Mouse (Mus musculus) lung, postnatal 10 days (tissue): ENCODE data around the gene Fzd7.
"Not testable (repeated sequence)": the region's sequence is repeated elsewhere in the genome, so short reads cannot be mapped to it uniquely, and the experiment has no call there.

Source experiments
- DNase-seq: peaks from one replicate; pipeline ENCODE4 v3.0.0; 2021

Fzd7 gene

DNA sequence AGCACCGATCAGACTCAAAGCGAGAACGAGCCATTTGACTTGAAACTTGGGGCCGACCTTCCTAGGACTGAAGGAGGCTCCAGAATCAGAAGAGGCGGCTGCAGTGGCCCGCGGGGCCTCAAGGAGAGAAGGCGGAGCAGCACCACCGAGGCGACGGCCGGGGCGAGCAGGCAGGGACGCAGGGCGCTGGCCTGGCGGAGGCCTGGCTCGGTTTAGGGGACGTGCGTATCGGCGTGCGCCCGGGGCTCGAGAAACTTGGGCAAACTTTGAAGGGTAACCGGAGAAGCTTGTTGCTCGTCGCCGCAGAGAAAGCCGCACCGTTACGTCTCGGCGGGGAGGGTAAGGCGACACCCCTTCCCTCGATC, at the start of gene Fzd7:
Gene Fzd7, plus strand, starts transcription at position 94 of the 365 bp plus-strand sequence.
- DNase-seq, result peak; percentile 69

DNA sequence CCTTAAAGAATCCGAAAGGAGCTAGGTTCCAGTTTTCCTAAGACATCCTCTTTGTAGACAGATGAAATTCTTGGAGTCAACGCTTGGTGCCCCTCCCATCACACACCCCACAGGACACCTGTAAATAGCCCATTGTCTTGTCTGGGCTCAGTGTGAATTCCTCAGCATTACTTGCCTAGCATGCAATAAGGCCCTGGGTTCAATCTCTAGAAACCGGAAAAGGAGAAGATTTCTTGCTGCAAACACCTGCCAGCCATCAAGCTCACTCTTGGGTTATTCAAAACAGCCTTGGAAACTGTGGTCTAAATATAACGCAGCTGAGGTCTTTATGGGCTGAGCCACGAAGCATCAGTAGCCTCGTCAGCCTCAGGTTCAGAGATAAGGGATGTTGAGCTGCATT, 48.9 kb upstream of the Fzd7 start:
- no peak for DNase-seq

DNA sequence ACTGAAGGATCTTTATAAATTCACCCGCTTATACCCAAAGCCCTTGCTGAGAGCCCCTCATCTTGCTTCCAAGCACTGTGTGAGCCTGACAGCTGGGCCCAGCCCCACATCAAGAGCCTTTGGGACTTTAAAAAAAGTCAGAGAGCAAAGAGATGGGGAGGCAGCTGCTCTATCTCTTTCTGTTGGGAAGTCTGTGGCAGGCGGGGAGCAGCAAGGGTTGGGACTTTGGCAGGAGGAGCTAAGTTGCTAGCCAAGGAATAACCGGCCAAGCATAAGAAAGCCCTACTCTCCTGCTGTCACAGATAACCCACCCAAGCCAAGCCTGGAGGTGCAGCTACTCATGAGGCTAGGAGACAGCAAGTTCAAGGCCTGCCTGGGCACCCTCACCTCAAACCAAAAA, 48.2 kb upstream of the Fzd7 start:
- peak; percentile 70 for DNase-seq

DNA sequence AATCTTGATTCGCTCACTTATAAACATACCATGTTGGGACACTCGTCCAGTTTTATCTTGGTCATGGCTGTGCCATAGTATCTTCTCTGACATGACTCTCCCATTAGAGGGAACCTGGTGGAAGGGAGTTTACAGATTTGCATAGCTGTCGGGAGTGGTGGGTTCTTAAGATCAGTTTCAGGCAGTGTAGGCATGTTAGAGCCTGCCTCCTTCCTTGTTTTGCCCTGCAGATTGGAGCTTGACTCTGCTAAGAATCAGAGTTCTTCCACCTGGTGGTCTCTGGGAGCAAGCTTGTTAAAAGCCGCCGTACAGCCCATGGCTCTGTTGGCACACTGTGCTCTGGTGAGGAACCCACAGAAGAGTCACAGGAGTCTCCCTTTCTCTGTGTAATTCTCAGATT, 47.0 kb upstream of the Fzd7 start:
- DNase-seq, result no peak

DNA sequence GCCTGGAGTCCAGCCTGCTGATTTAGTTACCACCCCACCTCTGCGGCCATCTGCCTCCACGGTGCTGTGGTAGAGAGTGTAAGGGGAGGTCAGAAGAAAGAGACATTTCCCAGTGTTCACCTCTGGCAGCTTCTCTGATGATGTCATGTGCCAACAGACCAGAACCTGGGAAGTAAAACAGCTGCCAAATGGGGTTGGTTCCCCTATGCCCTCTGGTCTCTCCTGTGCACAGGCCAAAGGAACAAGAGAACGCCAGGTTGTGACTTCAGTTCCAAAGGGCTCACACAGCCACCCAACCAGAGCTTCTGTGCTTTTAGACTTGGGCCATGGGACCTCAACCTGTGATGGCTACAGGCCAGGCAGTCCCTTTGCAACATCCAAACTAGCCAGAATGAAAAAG, 45.9 kb upstream of the Fzd7 start:
- no peak for DNase-seq

DNA sequence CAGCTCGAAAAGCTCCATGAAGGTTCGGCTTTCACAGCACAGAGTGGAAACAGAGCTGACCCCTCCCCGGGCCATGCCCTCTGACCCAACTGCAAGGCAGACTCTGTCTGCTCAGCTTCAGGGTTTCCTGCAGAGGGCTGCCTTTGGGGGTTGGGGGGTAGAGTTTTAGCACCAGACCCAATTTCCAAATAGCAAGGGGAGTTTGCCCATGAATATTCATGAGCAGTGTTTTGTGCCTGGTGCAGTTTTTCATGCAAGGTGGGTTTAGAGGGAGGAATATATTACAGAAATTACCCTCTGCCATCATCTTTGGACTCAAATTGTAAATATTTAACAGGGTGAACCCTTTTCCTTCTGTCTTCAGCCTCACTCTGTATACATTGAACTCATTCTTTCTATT, 44.3 kb upstream of the Fzd7 start:
- DNase-seq, result no peak

DNA sequence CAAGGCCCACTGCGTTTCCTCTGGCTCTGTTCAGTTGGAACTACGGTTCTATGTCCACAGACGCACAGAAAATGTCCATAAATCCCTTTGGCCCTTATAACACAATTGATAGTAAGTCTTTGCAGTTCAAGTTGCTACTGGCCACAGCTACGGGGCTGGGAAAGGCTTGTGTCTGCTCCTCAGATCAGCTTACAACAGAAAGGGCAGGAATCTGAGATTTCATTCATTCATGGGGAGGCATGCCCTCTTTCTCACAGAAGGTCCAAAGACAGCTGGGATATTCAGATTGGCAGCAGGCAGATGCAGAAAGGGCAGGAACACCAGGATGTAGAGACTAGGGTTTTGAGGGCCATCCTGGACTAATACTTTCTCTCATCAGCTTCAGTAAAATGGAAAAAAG, 43.9 kb upstream of the Fzd7 start:
- no peak for DNase-seq

DNA sequence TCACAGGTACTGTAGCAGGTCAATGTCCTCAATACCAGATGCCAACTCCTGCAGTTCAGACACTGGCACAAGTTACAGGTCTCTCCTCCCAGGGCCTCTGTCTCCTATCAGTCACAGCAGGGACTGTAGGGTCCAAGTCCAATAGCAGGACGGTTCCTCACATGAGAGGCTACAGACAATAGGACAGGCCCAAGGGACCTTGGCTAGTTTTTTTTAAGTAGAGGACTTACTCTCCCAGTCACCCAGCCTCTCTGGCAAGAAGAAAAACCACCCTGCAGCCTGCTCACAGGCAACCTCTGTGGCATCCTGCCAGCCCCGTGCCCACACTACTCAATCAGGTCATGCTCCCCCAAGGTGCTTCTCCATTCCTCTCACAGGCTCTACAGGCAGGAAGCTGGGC, 43.0 kb upstream of the Fzd7 start:
- no peak for DNase-seq

DNA sequence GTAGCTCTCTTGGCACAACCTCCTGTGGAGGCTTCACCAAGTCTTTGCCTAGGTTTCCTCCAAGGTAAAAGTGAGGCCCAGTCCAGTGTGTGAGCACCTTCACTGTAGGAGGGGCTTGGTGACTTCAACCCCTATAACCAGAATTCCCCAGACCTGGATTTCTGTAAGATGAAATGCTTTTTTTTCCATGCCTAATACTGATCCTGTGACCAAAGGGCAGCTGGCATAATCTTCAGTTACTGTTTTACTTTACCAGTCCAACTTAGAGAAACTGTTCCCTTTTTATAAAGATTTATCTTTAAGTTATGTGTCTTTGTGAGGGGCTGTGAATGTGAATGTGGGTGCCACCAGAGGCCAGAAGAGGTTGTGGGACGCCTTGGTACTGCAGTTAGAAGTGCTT, 42.3 kb upstream of the Fzd7 start:
- DNase-seq, result no peak

DNA sequence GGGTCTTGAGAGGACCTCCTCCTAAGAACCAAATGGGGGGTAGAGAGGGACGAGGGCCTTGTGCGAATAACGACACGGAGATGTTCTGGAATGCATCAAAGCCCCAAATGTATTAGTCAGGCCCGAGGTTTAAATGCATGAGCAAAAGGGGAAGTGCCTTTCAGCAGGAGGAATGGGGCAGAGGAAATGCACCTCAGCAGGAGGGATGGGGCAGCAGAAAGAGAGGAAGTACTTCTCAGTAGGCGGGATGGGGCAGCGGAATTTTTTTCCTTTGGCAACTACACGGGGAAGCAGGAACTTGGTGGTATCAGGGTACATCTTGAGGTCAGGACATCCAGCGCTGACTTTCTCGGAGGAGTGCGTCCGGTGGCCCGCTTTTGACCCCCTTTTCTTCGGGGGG, 39.5 kb upstream of the Fzd7 start:
- DNase-seq, result not testable (repeated sequence)

DNA sequence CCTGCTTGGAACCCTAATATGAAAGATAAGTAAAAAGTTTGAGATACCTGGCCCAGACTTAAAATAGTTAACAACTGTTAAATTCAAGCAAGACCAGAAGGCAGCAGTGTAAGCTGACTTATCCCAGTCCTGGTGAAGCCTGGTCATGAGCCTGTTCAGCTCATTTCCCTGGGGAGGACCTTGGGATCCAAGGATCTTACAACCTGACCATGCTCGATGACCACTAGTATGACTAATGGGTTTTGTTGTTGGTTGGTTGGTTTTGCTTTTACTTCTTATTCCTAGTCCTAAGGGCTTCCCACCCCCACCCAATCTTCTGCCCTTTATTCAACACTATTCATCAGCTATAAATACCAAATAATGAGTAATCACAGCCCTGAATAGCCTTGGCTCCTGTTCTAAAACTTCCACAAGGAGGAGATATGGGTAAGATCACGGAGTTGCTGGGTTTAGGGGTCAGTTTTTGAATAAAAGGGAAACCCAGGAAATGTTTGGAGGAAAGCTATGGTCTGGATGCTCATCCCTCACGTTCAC, 38.0 kb upstream of the Fzd7 start:
- no peak for DNase-seq

DNA sequence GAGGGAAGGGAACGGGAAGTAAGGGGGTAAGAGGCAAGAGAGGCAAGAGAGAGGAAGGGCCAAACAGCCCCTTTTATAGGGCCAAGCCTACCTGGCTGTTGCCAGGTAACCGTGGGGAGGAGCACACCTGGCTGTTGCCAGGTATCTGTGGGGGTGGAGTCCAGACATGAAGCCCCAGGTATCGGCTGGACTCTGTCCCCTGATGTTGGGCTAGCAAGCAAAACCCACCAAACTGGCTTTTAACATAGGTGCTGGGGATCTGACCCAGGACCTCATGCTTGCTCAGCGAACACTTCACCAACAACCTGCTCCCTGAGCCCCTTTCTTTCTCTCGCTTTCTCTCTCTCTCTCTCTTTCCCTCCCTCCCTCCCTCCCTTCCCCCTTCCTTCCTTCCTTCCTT, 37.0 kb upstream of the Fzd7 start:
- DNase-seq, result no peak

DNA sequence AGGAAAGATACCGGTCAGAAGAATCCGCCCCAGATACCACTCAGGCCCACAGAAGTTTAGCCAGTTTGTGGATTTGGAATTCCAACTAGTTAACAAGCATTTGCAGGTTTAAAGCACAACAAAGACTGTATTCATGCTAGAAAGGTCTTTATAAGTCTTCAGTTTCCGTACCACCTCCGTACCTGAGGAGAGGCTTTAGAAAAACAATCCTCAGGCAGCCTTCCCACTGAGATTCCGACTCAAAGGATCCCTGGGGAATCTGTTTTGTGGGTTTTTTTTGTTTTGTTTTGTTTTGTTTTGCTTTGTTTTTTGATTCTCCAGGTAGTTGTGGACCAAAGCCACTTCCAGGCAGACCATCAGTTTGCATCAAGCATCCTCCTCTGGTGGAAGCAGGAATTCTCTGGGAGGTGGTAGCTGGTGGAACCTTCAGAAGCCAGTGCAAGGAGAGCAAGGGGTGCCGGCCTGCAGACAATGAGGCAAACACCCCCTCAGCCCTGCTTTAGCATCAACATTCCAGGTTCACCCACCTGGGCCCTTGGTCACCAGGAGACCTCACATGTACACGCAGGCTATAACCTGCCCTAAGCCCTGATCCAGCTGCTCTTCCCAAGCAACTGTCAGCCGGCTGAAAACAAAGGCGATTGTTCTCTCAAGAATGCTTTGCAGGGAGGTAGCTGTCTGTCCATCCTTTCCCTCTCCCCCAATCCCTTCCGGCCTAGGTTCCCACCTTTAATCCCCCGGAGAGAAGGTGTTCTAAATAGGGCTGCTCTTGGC, 33.5 kb upstream of the Fzd7 start:
- no peak for DNase-seq

DNA sequence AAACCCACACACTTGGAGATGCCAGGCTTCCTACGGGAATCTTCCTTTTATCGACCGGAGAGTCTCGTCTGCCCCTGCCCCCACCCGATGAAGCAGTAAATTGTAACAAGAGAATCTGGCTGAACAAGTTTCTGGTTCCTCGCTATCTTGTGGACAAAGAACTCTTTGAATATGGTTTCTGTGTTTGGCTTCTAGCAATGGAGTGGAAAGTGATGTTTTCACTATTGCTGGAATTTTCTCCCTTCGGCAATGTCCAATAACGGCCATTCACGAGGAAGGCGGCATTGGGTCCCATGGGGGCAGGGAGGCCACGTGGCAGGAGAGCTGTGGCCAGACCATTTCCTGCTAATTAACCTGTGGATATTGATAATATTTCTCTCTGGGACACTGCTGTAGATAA, 32.8 kb upstream of the Fzd7 start:
- no peak for DNase-seq

DNA sequence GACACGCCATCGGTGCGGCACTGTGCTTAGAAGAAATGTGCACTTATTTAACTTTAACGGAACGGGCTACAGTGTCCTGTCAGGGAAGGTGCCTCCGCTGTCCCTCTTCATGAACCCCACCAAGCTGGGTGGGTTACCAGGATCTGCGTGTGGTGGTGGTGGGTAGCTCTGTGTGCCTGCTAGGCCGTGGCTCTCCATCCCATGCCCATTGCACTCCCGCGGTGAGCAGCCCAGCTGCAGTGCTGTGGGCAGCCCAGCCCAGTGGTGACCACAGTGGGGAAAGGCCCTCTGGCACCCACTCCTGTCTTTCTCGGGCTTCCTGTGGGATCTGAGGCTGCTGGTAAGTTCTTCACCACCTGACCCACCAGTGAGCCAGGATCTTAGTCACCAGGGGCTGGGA, 31.3 kb upstream of the Fzd7 start:
- DNase-seq, result no peak

DNA sequence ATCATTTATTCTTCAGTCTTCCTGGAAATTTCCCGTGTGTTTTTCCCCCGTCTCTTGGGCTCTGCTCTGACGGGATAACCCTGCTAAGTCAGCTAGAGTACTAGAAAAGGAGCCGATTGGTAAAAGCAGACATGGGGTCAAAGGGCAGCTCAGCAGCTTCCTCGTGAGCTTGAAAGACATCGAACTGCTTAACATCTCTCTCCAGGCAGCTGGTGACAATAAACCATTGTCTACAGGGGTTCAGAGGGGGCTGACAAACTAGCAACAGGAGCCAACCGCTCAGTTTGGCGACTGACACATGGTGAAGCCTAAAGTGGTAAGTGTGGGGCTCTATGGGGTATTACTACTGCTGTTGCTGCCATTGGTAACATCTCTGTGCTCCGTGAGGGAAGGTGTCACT, 30.6 kb upstream of the Fzd7 start:
- no peak for DNase-seq

DNA sequence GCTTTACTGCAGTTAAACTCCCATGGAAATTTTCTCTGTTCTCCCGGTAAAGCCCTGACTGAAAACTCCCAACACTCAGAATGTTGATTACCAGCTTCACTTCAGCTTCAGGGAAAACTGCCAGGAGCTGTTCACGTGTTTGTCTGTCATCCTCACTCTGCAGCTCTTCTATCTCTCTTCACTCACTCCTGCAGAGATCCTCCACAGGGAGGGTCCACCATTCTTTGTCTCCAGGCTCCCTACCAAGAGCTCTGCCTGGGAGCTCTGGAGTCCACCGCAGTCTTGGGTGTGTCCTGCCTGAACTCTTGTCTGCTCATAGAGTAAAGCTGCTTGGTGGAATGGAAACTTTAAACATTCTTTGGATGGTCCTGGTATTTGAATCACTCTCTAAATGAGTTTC, 25.4 kb upstream of the Fzd7 start:
- peak; percentile 44 for DNase-seq

DNA sequence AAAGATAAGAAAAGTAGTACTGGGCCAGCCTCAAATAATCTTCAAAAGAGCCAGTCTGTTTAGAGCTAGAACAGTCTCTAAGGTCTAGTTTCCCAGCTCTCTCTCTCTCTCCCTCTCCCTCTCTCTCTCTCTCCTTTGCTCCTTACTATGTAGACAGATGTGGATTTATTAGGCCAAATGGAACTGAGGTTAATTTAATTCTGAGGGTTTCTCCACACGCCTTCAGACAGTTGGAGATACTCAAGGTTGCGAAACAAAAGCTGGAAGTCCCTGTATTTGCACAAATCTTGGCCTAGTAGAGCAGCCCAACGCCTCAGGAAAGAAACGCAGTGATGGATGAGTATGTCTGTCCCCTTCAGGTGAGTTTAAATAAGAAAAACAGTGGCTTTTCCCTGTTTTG, 24.4 kb upstream of the Fzd7 start:
- peak; percentile 33 for DNase-seq

DNA sequence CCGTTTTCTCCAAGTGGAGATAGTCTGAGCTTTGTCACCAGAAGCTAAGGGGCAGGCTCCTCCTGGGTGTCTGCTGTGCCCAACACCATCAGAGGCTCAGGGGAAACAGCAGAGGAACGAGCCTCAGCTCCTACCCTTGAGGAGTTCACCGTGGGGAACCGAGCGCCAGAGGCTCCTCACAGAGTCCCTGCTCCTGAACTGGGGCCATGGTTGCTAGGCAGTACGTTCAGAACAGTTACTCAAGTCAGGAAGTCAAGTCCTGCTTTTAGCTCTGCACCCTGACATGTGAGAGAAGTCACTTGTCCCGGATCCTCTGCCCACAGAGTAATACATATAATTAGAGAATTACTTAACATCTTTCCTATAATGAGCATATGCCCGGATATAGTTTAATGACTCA, 23.3 kb upstream of the Fzd7 start:
- DNase-seq, result peak; percentile 45

DNA sequence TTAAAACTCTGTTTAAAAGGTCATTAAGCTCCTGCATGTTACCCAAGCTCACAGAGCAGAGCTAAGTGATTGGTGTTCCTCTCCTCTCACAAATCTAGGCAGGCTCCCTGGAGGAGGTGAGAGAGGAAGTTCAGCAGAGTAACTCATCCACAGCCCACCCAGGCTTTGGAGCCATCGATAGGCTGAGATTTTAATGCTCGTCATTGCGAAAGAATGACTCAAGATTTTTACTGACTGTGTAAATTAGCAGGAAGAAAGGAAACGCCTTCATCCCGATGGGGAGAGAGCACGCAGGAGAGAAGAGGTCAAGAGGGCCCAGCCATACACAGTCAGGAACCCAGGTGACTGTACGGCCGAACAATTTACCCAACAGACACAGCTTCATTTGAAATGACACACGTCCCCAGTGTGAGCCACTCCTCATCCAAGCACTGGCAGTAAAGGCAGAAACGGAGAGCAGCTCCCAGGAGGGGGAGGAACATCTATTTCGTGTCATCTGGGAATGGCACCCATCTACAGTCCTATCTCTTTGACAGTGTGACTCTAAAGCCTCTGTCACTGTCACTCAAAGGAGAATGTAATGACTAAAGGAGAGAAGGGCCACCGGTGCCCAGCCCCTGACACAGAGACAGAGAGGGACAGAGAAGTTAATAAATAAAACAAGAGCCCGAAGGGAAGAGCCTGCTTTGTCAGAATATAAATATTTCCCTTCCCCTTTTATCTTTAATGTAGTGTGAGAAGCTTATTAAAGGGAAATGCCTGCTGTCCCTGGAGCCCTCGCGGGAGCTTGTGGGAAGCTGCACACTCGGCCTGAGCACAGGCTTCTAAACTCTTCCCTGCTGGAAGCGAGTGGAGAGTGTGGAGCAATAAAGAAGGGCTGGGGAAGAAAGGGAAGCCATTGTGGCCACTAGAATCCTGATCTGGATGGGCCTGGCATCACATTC, 17.3 kb upstream of the Fzd7 start:
- DNase-seq, result peak; percentile 39

DNA sequence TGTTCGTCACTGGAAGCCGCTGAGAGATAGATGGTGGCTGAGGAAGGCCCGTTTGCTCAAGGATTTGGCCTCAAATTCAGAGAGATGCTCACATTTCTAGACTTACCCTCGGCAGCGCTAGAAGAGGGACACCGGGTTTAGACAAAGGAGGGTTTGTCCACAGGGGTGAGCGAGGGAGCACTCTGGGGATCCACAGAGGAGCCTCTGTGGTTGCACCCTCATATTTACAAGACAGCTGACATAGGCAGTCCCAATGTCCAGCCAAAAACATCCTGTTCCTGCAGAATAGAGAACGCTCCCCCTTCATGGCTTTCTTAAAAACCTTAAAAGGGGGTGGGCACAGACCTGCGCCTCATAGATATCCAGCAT, 16.6 kb upstream of the Fzd7 start:
- DNase-seq, result no peak

DNA sequence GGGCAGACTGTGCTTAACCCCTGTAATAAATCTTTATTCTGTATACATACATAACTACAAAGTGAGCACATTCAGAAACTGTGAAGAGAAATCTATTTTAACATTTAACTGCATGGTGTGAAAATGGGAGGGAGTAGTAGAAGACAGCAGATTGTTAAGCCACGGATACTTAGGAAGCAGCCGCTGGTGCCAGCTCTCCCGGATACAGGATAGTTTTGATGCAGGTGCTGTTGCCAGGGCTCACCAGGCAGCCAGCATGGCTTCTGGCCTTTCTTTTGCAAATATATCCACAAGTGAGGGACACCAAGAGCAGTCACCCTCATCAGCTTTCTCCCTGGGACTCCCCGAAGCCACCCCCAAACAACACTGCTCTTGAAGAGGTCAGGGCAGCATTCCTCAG, 13.1 kb upstream of the Fzd7 start:
- no peak for DNase-seq

DNA sequence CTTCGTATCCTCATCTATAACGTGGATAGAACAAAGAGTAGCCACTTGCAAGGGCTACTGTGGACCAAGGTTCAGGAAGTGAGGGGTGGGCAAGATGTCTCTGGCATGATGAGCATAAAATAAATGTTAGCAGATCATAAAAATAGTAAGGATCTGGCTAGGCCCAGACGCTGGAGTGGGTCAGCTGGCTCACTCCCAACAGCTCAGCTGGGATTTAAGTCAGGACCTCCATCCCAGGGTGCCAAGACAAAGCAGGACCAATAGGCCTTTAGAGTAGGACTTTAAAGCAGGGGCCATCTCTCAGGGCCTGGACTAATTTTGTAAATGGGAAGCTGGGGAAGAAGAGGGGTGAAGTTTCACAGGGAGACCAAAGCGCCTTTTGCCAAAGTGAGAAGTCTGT, 11.5 kb upstream of the Fzd7 start:
- no peak for DNase-seq
